Mouse (Mus musculus) spleen, postnatal 36 days (tissue): ENCODE measurements around the gene Stra8.

Source experiments
- DNase-seq, 2 experiments: peaks; one replicate each; pipeline ENCODE4 v3.0.0; 2022; ENCODE audit warnings: low spot score in 2 of 2, mixed read lengths in 1 of 2

Gene Stra8

GRCm38 (mm10) chr6:34941496-34941895 lies 21.5 kb downstream of the Stra8 start:
- no peak for DNase-seq

GRCm38 (mm10) chr6:34942446-34942845 lies 22.5 kb downstream of the Stra8 start:
- no peak for DNase-seq

GRCm38 (mm10) chr6:34943499-34943898 lies 23.5 kb downstream of the Stra8 start:
- no peak for DNase-seq

GRCm38 (mm10) chr6:34946486-34947079 lies 26.6 kb downstream of the Stra8 start:
- no peak for DNase-seq

- no peak for DNase-seq
These were observed 28.5 kb downstream of the Stra8 start for GRCm38 (mm10) chr6:34948461-34948860.

GRCm38 (mm10) chr6:34951518-34951917 lies 31.6 kb downstream of the Stra8 start:
- no peak for DNase-seq

GRCm38 (mm10) chr6:34951956-34952667 lies 32.1 kb downstream of the Stra8 start:
- DNase-seq: no peak

GRCm38 (mm10) chr6:34954926-34955861 lies 35.2 kb downstream of the Stra8 start:
- DNase-seq: peak in 1 of 2 experiments; percentile 21

GRCm38 (mm10) chr6:34955862-34956241 lies 35.9 kb downstream of the Stra8 start:
- DNase-seq: no peak

GRCm38 (mm10) chr6:34959131-34959530 lies 39.2 kb downstream of the Stra8 start:
- no peak for DNase-seq

- DNase-seq: no peak
These were observed 44.6 kb downstream of the Stra8 start for GRCm38 (mm10) chr6:34964550-34964949.

- no peak for DNase-seq
These were observed 46.0 kb downstream of the Stra8 start for GRCm38 (mm10) chr6:34965819-34966539.

GRCm38 (mm10) chr6:34971181-34971580 lies 51.2 kb downstream of the Stra8 start:
- no peak for DNase-seq

- no peak for DNase-seq
These were observed 59.3 kb downstream of the Stra8 start for GRCm38 (mm10) chr6:34979291-34979690.

- no peak for DNase-seq
These were observed 60.7 kb downstream of the Stra8 start for GRCm38 (mm10) chr6:34980661-34981060.

- DNase-seq: no peak
These were observed 67.2 kb downstream of the Stra8 start for GRCm38 (mm10) chr6:34987085-34987645.

- DNase-seq: no peak
These were observed 68.3 kb downstream of the Stra8 start, which contains the start of gene Slc23a4 for GRCm38 (mm10) chr6:34988081-34988761. Gene Slc23a4 (minus strand): TSS chr6:34988404.
